Mouse (Mus musculus): ENCODE data around the gene Plxna4.

The Plxna4 gene

DNA sequence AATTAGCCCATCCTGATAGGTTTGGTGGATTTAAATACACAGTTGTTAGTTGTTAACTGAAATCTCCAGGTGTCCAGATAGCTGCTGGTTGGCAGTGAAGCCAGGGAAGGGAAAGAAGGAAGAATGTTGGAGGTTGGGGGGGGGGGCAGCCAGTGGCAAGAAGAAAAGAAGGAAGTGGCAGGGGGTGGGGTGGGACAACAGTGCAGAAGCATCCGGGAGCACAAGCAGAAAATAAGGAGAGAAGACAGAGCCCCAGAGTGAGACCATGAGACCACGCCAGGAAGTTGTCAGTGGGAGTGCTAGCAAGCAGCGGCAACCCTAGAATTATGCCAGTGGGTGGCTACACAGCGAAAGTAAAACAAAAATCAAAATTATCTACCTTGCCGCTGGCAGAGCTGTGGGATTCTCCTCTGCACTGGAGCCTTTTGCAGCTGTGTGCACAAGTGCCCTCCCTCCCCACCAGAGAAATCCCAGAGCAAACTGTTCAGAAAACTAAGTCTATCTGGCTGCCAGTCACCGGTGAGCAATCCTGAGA is 404.3 kb downstream of the Plxna4 start:
- TF ChIP-seq GATA4 (IDR thresholded peaks at IDR 0.05; ENCODE audit: insufficient replicate concordance, low read length): no peak

DNA sequence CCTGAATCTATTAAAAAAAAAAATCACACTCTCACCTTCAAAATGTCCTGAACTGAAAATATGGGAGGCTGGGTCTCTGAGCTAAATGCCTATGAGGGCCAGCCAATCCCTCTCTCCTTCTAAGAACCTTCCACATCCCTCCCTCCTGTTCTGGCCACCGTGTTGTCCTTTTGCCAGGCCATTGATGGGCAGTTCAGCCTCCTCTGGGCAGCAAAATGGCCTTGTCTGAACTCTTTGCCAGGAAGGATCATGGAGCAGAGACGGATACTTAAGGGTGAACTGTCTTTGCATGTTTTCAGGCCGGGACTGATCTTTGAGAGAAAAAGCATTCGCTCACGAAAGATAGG is 408.0 kb downstream of the Plxna4 start:
- no peak for TF ChIP-seq GATA4 (IDR thresholded peaks at IDR 0.05; ENCODE audit: insufficient replicate concordance, low read length)

DNA sequence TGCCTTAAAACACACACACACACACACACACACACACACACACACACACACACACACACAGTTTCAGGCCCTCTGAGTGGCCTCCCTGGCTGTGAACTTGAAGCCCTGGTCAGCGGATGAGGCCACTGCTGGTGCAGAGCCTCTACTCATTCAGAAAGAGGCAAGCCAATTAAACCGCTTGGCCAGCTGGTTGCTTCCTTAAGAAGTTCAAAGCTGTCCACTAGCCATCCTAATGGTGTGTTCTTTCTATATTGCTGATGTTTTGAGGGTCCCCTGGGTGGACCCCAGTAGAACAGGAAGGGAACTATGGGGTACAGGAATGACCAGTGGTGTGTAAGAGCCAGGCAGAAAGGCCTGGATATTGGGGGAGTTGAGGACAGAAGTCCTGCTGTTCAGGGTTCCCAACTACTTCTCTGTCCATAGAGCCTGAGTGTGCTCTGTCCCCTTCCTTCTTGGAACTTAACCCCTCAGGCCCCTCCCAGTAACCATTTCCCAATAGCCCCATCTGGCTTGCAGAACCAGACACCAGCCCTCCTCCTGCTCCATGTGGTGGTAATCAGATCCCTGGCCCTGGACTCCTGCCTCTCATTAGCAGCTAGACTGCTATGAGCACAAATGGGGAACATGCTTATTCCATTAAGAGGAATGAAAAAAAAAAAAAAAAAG is 408.5 kb downstream of the Plxna4 start:
- no peak for TF ChIP-seq GATA4 (IDR thresholded peaks at IDR 0.05; ENCODE audit: insufficient replicate concordance, low read length)

DNA sequence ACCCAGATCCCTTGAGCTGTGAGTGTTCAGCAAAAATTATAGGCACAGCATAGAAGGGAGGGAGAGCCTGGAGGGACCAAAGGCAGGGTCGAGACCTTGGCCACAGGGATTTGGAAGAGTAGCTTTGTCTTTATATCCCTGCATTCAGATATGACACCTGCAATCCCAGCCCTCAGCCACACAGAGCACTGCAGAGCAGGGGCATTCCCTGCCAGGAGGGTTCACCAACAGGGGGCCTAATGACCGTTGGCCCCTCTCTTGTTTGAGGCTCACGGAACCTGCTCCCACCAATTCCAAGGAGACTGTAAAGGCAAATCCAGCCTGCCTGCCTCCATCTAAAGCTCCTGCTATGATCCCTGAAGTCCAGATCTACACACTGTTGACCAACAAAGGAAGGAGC is 410.1 kb downstream of the Plxna4 start:
- no peak for TF ChIP-seq GATA4 (IDR thresholded peaks at IDR 0.05; ENCODE audit: insufficient replicate concordance, low read length)

DNA sequence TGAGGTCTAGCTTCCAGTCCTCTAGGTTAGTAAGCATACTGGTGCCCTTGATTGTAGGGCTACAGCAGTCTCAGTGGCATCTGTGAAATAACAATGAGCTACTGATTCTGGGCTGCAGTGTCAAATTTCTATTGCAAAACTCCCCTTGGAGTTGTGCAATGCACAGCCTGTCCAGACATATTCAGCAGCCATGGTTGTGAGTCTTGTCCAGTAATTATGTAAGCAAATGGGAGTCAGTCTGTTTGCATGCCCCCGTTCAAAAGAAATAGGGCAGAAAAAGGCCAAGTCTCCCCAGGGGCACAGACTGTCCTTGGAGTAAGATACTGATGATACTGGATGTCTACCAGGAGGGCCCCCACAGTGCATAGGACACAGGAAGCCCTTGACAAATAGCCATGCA is 420.3 kb downstream of the Plxna4 start:
- TF ChIP-seq GATA4 (IDR thresholded peaks at IDR 0.05; ENCODE audit: insufficient replicate concordance, low read length): no peak

DNA sequence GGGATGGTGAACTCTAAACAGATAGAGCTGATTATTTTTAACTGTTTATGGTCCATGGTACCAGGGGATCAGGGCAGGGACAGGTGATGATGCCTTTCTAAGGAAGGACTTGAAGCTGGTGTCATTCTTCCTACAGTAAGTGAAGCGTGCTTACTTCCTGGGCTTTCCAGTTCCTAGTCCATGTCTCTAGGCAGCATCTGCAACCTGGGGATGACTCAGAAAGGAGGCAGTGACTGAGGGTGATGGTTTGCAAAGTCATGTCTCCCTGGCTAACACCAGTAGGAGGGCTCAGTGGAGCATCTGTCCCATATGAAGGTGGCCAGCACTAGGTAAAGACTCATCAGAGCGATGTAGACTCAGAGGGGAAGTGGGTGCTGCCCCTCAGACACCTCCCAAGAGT is 427.6 kb downstream of the Plxna4 start:
- no peak for TF ChIP-seq GATA4 (IDR thresholded peaks at IDR 0.05; ENCODE audit: insufficient replicate concordance, low read length)

DNA sequence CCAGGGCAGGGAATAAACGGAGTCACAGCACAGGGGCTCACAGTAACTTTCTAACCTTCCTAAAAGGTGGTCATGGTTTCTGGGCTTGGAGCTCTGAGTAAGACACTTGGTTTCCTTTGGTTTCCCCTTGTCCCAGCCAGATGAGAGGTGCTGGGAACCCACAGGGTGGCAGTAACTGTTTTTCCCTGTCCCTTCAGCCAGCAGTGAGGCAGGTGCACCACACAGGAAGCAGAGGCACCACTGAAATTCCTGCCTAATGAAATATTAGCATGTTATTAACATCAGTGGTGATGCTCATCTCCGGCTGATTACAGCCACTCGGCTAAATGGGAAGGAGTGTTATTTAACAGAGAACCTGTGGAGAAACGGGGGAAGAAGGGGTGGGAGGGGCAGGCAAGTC is 428.1 kb downstream of the Plxna4 start:
- no peak for TF ChIP-seq GATA4 (IDR thresholded peaks at IDR 0.05; ENCODE audit: insufficient replicate concordance, low read length)

DNA sequence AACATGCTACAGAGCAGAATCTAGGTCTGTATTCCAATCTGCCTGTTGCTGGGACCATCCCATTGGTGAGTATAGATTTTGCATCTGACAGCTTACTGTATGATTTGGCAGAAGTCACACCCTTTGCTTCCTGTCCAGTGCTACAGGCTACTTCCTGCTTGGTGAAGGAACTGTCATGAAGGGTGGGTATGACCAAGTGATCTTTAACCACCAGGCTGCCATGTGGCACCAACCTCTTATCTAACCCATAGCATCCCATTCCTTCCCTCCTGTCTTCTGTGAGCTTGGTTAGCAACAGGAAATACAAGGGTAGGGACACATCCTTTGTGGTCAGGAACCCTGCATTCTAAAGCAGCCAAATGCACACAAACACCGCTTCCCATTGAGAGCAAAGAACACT is 429.6 kb downstream of the Plxna4 start:
- no peak for TF ChIP-seq GATA4 (IDR thresholded peaks at IDR 0.05; ENCODE audit: insufficient replicate concordance, low read length)

DNA sequence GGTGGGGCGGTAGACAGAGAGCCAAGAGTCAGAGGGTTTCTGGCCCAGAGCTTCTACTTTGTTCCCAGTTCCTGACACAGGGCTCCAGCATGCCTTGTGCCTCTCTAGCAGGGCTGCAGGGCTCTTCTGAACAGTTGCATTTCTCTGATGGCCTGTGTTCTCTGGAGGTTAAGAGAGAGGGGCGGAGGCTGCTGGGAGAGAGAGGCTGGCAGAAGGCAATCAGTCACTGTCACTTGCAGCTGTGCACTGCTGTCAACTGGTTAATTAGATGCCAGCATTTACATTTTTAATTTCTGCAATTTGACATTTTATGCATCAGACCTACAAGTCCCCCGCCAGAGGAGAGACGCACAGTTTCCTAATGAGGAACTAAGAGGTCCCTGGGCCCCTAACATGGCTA is 434.8 kb downstream of the Plxna4 start:
- no peak for TF ChIP-seq GATA4 (IDR thresholded peaks at IDR 0.05; ENCODE audit: insufficient replicate concordance, low read length)

DNA sequence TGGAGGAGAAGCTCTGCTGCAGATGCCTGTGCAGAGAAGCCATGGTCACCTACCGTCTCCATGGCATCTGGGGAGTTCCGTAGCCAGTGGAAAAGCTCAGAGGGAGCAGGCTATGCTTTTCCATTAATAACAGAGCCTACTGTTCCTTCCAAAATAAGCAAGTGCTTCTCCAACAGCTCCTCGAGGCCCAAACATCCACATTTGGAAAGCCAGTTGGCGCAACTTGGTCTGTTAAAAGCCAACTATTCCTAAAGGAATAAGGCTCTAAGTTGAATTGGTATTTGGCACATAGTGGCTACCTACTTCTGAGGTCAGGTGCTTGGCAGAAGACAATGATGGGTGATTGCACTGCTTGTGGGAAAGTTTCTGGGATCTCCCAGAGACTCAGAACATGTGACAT is 437.2 kb downstream of the Plxna4 start:
- TF ChIP-seq GATA4 (IDR thresholded peaks at IDR 0.05; ENCODE audit: insufficient replicate concordance, low read length): no peak

DNA sequence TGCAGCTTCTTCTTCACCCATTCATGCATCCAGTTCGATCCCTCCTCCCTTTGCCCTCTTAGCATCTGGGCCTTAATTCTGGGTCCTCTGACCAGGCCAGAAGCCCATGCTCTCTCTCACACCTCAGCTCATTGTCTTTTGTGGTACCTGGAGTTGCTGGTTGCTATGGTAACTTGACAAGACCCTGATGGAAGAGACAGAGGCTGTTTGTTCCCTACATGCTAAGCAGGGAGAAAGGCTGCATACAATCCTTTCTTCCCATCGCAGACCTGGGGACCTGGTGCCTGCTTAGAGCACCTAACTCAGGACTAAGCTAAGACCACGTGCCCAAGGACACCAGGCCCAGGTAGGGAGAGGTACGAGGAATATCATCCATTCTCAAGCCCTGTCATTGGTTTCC is 443.2 kb downstream of the Plxna4 start:
- no peak for TF ChIP-seq GATA4 (IDR thresholded peaks at IDR 0.05; ENCODE audit: insufficient replicate concordance, low read length)

DNA sequence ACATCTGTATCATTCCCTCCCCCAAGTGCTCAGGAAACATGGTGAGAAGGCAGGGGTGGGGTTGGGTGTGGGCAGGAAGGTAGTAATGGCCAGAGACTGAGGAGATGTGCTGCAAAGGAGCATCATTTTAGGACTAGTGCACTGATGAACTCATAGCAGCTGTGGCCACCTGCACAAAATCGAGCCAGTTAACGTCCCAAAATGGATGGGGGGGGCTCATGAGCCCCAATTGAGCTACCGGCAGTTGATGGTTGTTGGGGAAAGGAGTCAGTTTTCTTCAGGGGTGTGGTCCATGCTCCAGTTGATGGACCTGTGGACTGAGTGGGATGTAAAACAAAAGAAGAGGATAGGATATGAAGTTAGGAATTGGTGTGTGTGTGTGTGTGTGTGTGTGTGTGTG is 448.5 kb downstream of the Plxna4 start:
- no peak for TF ChIP-seq GATA4 (IDR thresholded peaks at IDR 0.05; ENCODE audit: insufficient replicate concordance, low read length)

DNA sequence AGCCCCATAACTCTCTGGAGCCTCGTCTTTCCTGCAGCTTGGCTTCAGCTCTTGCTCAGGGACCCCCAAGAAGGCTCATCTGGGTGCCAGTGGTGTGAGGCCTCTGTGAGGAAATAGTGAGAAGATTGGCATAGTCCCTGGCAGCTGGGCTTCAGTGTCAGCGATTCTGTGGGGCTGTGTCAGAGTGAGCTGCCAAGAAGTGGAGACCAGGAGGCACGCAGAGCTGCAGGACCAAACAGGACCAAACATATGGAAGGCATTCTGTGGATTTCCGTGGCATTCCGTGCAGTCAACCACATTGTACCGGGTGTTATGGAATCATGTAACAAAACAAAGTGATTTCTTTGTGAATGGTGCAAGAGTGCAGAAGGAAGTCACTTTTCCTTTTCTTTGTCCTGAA is 461.1 kb downstream of the Plxna4 start:
- no peak for TF ChIP-seq GATA4 (IDR thresholded peaks at IDR 0.05; ENCODE audit: insufficient replicate concordance, low read length)

DNA sequence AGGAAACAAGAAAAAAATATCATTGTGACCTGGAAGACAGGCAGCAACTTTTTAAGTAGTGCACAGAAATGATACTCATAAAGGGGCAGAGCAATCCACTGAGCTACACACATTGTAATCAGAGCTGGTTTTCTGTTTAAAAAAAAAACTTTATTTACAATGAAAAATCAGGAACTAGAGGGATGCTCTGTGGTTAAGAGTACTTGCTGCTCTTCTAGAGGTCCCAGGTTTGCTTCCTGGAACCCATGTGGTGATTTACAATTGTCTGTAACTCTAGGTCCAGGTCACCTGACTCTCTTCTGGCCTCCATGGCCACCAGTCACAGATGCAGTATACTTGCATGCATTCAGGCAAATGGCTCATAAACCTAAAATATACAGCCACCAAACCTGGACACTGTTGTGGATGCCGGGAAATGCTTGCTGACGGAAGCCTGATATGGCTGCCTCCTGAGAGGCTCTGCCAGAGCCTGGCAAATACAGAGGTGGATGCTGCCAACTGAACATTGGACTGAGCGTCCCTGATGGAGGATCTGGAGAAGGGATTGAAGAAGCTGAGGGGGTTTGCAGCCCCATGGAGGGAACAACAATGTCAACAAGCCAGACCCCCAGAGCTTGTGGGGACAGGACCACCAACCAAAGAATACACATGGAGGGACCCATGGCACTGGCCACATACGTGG is 465.3 kb downstream of the Plxna4 start:
- no peak for TF ChIP-seq GATA4 (IDR thresholded peaks at IDR 0.05; ENCODE audit: insufficient replicate concordance, low read length)

DNA sequence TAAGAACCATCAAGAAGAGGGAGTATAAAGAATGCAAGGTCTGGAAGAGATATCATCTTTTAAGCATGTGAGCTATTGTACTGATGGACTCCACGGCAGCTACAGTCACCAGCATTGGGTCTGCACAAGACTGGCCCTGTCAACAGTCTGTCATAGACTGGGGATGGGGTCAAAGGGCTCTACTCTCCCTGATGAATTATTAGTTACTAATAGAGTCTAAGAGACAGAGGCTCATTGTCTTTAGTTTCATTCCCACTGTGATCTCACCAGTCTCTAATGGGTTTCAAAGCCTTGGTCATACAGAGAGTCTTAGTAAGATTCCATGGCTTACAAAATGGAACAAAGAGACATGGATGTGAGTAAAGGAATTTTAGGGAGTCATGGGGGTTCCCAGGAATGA is 467.1 kb downstream of the Plxna4 start:
- TF ChIP-seq GATA4 (IDR thresholded peaks at IDR 0.05; ENCODE audit: insufficient replicate concordance, low read length): no peak

DNA sequence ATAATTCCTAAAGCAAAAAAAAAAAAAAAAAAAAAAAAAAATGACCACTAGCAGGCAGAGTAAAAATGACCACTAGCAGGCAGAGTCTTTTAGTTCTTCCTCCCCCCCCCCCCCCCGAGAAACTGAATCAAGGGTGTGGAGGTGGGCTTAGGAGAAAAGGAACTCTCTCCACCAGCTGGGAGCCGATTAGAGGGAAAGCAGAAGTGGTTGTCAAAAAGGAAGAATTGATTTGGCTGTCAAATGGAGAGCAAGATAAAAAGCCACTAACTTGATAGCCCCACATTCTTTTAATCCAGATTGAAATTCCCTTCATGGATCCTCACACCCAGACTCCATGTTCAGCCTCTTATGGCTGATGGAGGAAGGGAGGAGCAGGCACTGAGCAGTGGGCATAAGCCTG is 478.8 kb downstream of the Plxna4 start:
- TF ChIP-seq GATA4 (IDR thresholded peaks at IDR 0.05; ENCODE audit: insufficient replicate concordance, low read length): no peak
